Mouse (Mus musculus): Measurements from ENCODE around the gene Ddx25. TPM values are rescaled to one million over a fixed set of nuclear protein-coding genes. Genes with fewer than 3 reads are reported as not detected.

Gene Ddx25
- polyA plus RNA-seq, 1 experiment from 2014 or later: 0.38 TPM

DNA sequence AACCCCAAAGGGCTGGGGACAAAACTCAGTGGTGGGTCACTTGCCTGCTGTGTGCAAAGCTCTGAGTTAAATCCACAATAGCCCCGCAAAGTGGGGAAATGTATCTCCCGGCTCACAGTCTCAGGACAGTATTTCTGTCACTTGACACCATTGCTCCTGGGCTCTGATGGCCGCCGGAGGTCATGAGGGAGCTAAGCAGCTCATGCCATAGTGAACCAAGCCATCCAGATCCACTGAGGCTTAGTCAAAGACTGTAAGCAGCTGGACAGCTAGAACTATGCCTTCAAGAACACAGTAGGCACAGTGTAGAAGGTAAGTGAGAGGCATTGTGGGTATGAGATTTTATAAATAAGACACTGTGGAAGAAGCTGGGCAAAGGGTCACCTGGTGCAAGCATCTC lies 63.4 kb downstream of the Ddx25 start:
- no peaks in the 10 kb centered on the region for H3K9me3 ChIP-seq (ENCODE audit: control insufficient read depth, low read length)
- WGBS: 64% methylated on average over 4 of the region's 4 CpGs
- no peaks in the 10 kb centered on the region for H3K27me3 ChIP-seq (ENCODE audit: control insufficient read depth, insufficient read depth, low read length)
- no peak overlapping the region for H3K4me2 ChIP-seq (replicated peaks; ENCODE audit: low read depth)
- DNase-seq (ENCODE audit: low spot score): no peak
- no peak for ATAC-seq (ENCODE audit: low FRiP score, low TSS enrichment)
- no peak overlapping the region for H3K27ac ChIP-seq (replicated peaks)
- no peak for TF ChIP-seq EP300 (optimal IDR thresholded peaks at IDR 0.05)
- TF ChIP-seq CTCF (IDR thresholded peaks at IDR 0.05; ENCODE audit: low read depth): no peak
- H3K4me3 ChIP-seq (ENCODE audit: low read depth, low read length): no peak overlapping the region
- H3K4me1 ChIP-seq (replicated peaks; ENCODE audit: control insufficient read depth, insufficient read depth): no peaks in the 10 kb centered on the region
- no peak overlapping the region for H3K9ac ChIP-seq (ENCODE audit: low read length)
- H3K36me3 ChIP-seq (ENCODE audit: control insufficient read depth, insufficient read depth, low read length): no peaks in the 10 kb centered on the region; the same call in 1 of the 2 replicates

DNA sequence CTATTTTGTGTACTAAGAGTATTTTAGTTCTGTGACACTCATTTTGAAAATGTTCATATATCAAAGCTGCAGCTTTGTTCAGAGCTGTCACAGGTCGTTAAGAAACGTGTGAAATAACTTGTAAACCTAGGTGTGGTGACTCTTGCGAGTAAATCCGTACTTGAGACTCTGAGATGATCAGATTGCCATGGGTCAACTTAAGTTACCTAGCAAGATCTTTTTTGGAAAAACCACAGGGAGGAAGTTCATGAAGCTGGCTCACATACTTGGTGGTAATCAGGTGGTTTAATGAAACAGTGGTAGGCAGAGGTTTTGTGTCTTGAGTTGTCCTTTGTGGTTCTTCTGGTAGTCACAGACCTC lies 64.6 kb downstream of the Ddx25 start:
- Histone ChIP-seq H3K27me3 (ENCODE audit: control insufficient read depth, insufficient read depth, low read length) (no peaks in the 10 kb centered on the region), H3K4me3 (ENCODE audit: low read depth, low read length) (no peak overlapping the region), H3K27ac (replicated peaks) (no peak overlapping the region), H3K9me3 (ENCODE audit: control insufficient read depth, low read length) (no peaks in the 10 kb centered on the region), H3K4me2 (replicated peaks; ENCODE audit: low read depth) (no peak overlapping the region), H3K36me3 (ENCODE audit: control insufficient read depth, insufficient read depth, low read length) (no peaks in the 10 kb centered on the region; the same call in 1 of the 2 replicates), H3K4me1 (replicated peaks; ENCODE audit: control insufficient read depth, insufficient read depth) (no peaks in the 10 kb centered on the region), H3K9ac (ENCODE audit: low read length) (no peak overlapping the region)
- DNase-seq (ENCODE audit: low spot score) (no peak), ATAC-seq (ENCODE audit: low FRiP score, low TSS enrichment) (no peak; the same call in 1 of the 2 replicates)
- TF ChIP-seq CTCF (IDR thresholded peaks at IDR 0.05; ENCODE audit: low read depth) (no peak), EP300 (optimal IDR thresholded peaks at IDR 0.05) (peak; percentile 3)
- WGBS: 46% methylated on average over 4 of the region's 4 CpGs

DNA sequence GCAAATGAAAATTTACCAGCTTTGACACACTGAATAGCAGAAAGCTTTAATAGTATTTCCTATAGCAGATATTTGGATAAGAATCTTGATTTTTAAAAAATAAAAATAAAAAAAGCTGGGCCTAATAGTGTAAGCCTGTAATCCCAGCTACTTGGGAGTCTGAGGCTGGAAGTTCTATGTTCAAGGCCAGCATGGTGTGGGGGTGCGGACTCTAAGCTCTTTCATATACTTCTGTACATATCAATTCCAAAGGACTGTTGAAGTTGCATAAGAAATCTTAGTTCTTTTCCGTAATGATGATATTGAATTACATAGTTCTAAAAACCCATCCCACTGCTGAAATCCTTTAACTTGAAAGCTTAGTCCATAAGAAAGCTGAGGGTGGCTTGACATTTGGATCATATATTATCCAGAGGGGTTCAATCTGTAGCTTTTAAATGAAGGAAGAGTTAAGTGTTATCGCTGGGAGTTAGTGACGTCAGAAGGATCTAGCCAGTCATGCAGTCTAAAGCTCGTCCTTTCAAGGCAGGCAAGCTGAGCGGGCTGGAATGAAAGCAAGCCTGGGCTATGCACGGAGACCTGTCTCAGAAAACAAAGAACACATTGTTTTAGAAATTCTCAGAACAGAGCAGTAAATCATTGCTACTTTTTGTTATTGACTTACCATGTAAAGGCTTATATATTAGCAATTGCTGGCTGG lies 65.1 kb downstream of the Ddx25 start:
- no peak overlapping the region for H3K27ac ChIP-seq (replicated peaks)
- H3K4me1 ChIP-seq (replicated peaks; ENCODE audit: control insufficient read depth, insufficient read depth): no peaks in the 10 kb centered on the region
- DNase-seq (ENCODE audit: low spot score) (peak; percentile 30), ATAC-seq (ENCODE audit: low FRiP score, low TSS enrichment) (peak; percentile 89)
- no peak overlapping the region for H3K9ac ChIP-seq (ENCODE audit: low read length)
- H3K27me3 ChIP-seq (ENCODE audit: control insufficient read depth, insufficient read depth, low read length): no peaks in the 10 kb centered on the region
- H3K4me3 ChIP-seq (ENCODE audit: low read depth, low read length): no peak overlapping the region
- H3K36me3 ChIP-seq (ENCODE audit: control insufficient read depth, insufficient read depth, low read length): no peaks in the 10 kb centered on the region; the same call in 1 of the 2 replicates
- H3K9me3 ChIP-seq (ENCODE audit: control insufficient read depth, low read length): no peaks in the 10 kb centered on the region
- WGBS: 54% methylated on average over 7 of the region's 7 CpGs
- H3K4me2 ChIP-seq (replicated peaks; ENCODE audit: low read depth): no peak overlapping the region
- TF ChIP-seq CTCF (IDR thresholded peaks at IDR 0.05; ENCODE audit: low read depth): no peak
- TF ChIP-seq EP300 (optimal IDR thresholded peaks at IDR 0.05): peak; percentile 34

DNA sequence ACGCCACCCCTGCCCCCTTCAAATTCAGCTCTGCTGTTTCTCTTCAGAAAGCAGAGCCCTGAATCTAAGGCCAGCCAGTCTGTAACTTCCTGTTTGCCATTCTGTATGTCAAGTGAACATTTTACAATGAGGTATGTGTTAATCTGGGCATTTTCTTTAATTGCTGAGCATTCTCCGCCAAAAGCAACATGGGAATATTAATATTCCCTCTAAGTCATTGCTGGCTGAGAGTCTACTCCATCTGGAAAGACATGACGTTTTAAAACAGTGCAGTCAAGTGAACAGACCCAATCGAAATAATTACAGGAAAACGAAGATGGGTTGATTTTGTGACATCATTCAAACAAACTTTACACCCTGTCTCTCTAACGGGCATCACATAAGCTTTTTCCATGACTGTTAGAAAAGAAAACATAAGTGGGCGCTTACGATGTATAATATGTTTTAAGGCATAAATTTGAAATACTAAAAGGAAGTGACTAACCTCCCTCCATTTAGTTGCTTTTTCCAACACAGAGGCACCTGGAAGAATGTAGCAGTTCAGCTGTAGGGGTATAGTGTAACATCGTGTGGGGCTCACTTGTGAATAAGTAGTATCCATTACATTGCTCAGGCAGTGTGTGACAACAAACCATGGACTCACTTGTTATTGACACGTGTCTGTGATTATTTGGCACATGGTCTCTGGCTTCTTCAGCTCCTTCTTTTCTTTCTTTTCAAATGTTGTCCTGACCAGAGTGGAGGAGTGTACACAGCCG lies 67.0 kb downstream of the Ddx25 start:
- H3K36me3 ChIP-seq (ENCODE audit: control insufficient read depth, insufficient read depth, low read length): no peaks in the 10 kb centered on the region; the same call in 1 of the 2 replicates
- no peak overlapping the region for H3K27ac ChIP-seq (replicated peaks)
- H3K27me3 ChIP-seq (ENCODE audit: control insufficient read depth, insufficient read depth, low read length): no peaks in the 10 kb centered on the region
- H3K4me1 ChIP-seq (replicated peaks; ENCODE audit: control insufficient read depth, insufficient read depth): no peaks in the 10 kb centered on the region
- 78% methylated on average over 11 of the region's 11 CpGs for WGBS
- H3K9me3 ChIP-seq (ENCODE audit: control insufficient read depth, low read length): no peaks in the 10 kb centered on the region
- H3K4me3 ChIP-seq (ENCODE audit: low read depth, low read length): no peak overlapping the region
- TF ChIP-seq CTCF (IDR thresholded peaks at IDR 0.05; ENCODE audit: low read depth): no peak
- TF ChIP-seq EP300 (optimal IDR thresholded peaks at IDR 0.05): no peak
- H3K4me2 ChIP-seq (replicated peaks; ENCODE audit: low read depth): no peak overlapping the region
- ATAC-seq (ENCODE audit: low FRiP score, low TSS enrichment): no peak
- H3K9ac ChIP-seq (ENCODE audit: low read length): no peak overlapping the region
- no peak for DNase-seq (ENCODE audit: low spot score)

DNA sequence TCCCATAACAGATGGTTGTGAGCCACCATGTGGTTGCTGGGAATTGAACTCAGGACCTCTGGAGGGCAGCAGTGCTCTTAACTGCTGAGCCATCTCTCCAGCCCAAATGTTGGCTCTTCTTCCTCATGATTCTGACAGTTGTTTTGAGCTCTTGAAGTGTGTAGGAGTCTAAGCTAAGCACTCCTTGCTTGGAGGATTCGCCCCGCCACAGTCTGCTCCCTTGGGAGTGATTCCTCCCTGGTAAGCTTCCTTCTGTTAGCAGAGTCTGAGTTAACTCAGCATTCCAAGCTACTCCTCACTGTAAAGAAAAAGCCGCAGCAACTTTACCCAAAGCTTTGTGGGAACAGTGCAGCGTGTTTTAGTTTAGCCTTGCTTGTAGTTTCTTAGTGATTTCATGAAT lies 69.8 kb downstream of the Ddx25 start:
- Histone ChIP-seq H3K27me3 (ENCODE audit: control insufficient read depth, insufficient read depth, low read length) (no peaks in the 10 kb centered on the region), H3K4me1 (replicated peaks; ENCODE audit: control insufficient read depth, insufficient read depth) (no peaks in the 10 kb centered on the region), H3K9me3 (ENCODE audit: control insufficient read depth, low read length) (no peaks in the 10 kb centered on the region), H3K27ac (replicated peaks) (no peak overlapping the region), H3K4me2 (replicated peaks; ENCODE audit: low read depth) (no peak overlapping the region), H3K9ac (ENCODE audit: low read length) (no peak overlapping the region), H3K36me3 (ENCODE audit: control insufficient read depth, insufficient read depth, low read length) (peaks cover 2% of the 10 kb centered on the region), H3K4me3 (ENCODE audit: low read depth, low read length) (no peak overlapping the region)
- no peak for DNase-seq (ENCODE audit: low spot score)
- 82% methylated on average over 4 of the region's 4 CpGs for WGBS
- TF ChIP-seq CTCF (IDR thresholded peaks at IDR 0.05; ENCODE audit: low read depth) (no peak), EP300 (optimal IDR thresholded peaks at IDR 0.05) (no peak)
- 0 out of 2 replicates have a peak, but pooled peaks have one; percentile 21 for ATAC-seq (ENCODE audit: low FRiP score, low TSS enrichment)

Other genes with a start within 250 kb of the Ddx25 start
- 2.5 and 2.7 TPM in 2 replicates for gene Cdon, start 137.4 kb downstream of the Ddx25 start, polyA plus RNA-seq (2015; fragmentation: Nextera tagmentation; extraction: Ambion mirVana)
- gene Gm1113, start 40.3 kb downstream of the Ddx25 start, polyA plus RNA-seq (2015; fragmentation: Nextera tagmentation; extraction: Ambion mirVana): not detected in 2 replicates
- 7.9 and 9.3 TPM in 2 replicates for gene Pus3, start 67 bp upstream of the Ddx25 start, polyA plus RNA-seq (2015; fragmentation: Nextera tagmentation; extraction: Ambion mirVana)
- gene Pate2, start 11.8 kb upstream of the Ddx25 start, polyA plus RNA-seq (2015; fragmentation: Nextera tagmentation; extraction: Ambion mirVana): 0.19 and 0.31 TPM in 2 replicates
- gene Hyls1, start 11.9 kb upstream of the Ddx25 start, polyA plus RNA-seq (2015; fragmentation: Nextera tagmentation; extraction: Ambion mirVana): 4.1 and 4.7 TPM in 2 replicates
- not detected in 2 replicates for gene Pate4, start 53.4 kb upstream of the Ddx25 start, polyA plus RNA-seq (2015; fragmentation: Nextera tagmentation; extraction: Ambion mirVana)
- not detected in 2 replicates for gene Pate3, start 89.7 kb upstream of the Ddx25 start, polyA plus RNA-seq (2015; fragmentation: Nextera tagmentation; extraction: Ambion mirVana)
- gene Pate1, start 128.9 kb upstream of the Ddx25 start, polyA plus RNA-seq (2015; fragmentation: Nextera tagmentation; extraction: Ambion mirVana): not detected in 2 replicates
- not detected in 2 replicates for gene Gm17677, start 182.5 kb upstream of the Ddx25 start, polyA plus RNA-seq (2015; fragmentation: Nextera tagmentation; extraction: Ambion mirVana)
- not detected in 2 replicates for gene Gm17727, start 219.6 kb upstream of the Ddx25 start, polyA plus RNA-seq (2015; fragmentation: Nextera tagmentation; extraction: Ambion mirVana)
- gene Gm27235, start 231.6 kb upstream of the Ddx25 start, polyA plus RNA-seq (2015; fragmentation: Nextera tagmentation; extraction: Ambion mirVana): not detected in 2 replicates
- gene D730048I06Rik, start 231.6 kb upstream of the Ddx25 start, polyA plus RNA-seq (2015; fragmentation: Nextera tagmentation; extraction: Ambion mirVana): not detected in 2 replicates

All from stomach, postnatal 0 days (tissue).